Mouse (Mus musculus): ENCODE data around the gene Wnt4. TPM values are rescaled to one million over a fixed set of nuclear protein-coding genes. Genes with fewer than 3 reads are reported as not detected.

Wnt4 gene
- polyA plus RNA-seq, 2 experiments, result 16.0 TPM

- ATAC-seq (ENCODE audit: low FRiP score, low read depth) (no peak), DNase-seq (ENCODE audit: low spot score) (no peak)
- Histone ChIP-seq H3K4me3 (replicated peaks; ENCODE audit: low read length) (no peak overlapping the region), H3K9ac (ENCODE audit: low read depth, low read length, severe bottlenecking) (no peak overlapping the region), H3K27me3 (ENCODE audit: control insufficient read depth, insufficient read depth, low read length) (no peaks in the 10 kb centered on the region; the same call in 1 of the 2 replicates), H3K9me3 (ENCODE audit: control insufficient read depth, low read length) (no peaks in the 10 kb centered on the region), H3K4me2 (replicated peaks; ENCODE audit: low read depth, low read length, severe bottlenecking) (no peak overlapping the region), H3K36me3 (ENCODE audit: control insufficient read depth, insufficient read depth, low read length) (no peaks in the 10 kb centered on the region), H3K4me1 (ENCODE audit: control insufficient read depth, insufficient read depth, low read length) (no peaks in the 10 kb centered on the region), H3K27ac (replicated peaks; ENCODE audit: low read depth, low read length) (no peak overlapping the region)
- TF ChIP-seq POLR2A (IDR thresholded peaks at IDR 0.05; ENCODE audit: borderline replicate concordance, extremely low read depth, insufficient read depth, insufficient read length), result no peak
- WGBS, result 87% methylated on average over 6 of the region's 6 CpGs
These were observed 12.4 kb downstream of the Wnt4 start for GRCm38 (mm10) chr4:137289701-137290100.

GRCm38 (mm10) chr4:137290250-137290649, 13.0 kb downstream of the Wnt4 start:
- no peak for TF ChIP-seq POLR2A (IDR thresholded peaks at IDR 0.05; ENCODE audit: borderline replicate concordance, extremely low read depth, insufficient read depth, insufficient read length)
- ATAC-seq (ENCODE audit: low FRiP score, low read depth) (no peak), DNase-seq (ENCODE audit: low spot score) (no peak)
- no peak overlapping the region for H3K9ac ChIP-seq (ENCODE audit: low read depth, low read length, severe bottlenecking)
- no peak overlapping the region for H3K4me3 ChIP-seq (replicated peaks; ENCODE audit: low read length)
- H3K4me1 ChIP-seq (ENCODE audit: control insufficient read depth, insufficient read depth, low read length), result no peaks in the 10 kb centered on the region
- no peaks in the 10 kb centered on the region for H3K36me3 ChIP-seq (ENCODE audit: control insufficient read depth, insufficient read depth, low read length)
- no peak overlapping the region for H3K4me2 ChIP-seq (replicated peaks; ENCODE audit: low read depth, low read length, severe bottlenecking)
- no peaks in the 10 kb centered on the region for H3K9me3 ChIP-seq (ENCODE audit: control insufficient read depth, low read length)
- H3K27me3 ChIP-seq (ENCODE audit: control insufficient read depth, insufficient read depth, low read length), result no peaks in the 10 kb centered on the region
- WGBS, result 81% methylated on average over 3 of the region's 3 CpGs
- no peak overlapping the region for H3K27ac ChIP-seq (replicated peaks; ENCODE audit: low read depth, low read length)

GRCm38 (mm10) chr4:137292625-137293024, 15.3 kb downstream of the Wnt4 start:
- no peak overlapping the region for H3K4me2 ChIP-seq (replicated peaks; ENCODE audit: low read depth, low read length, severe bottlenecking)
- WGBS, result 87% methylated on average over 7 of the region's 7 CpGs
- no peaks in the 10 kb centered on the region for H3K9me3 ChIP-seq (ENCODE audit: control insufficient read depth, low read length)
- no peaks in the 10 kb centered on the region for H3K36me3 ChIP-seq (ENCODE audit: control insufficient read depth, insufficient read depth, low read length)
- no peak for TF ChIP-seq POLR2A (IDR thresholded peaks at IDR 0.05; ENCODE audit: borderline replicate concordance, extremely low read depth, insufficient read depth, insufficient read length)
- no peaks in the 10 kb centered on the region for H3K27me3 ChIP-seq (ENCODE audit: control insufficient read depth, insufficient read depth, low read length)
- DNase-seq (ENCODE audit: low spot score) (no peak), ATAC-seq (ENCODE audit: low FRiP score, low read depth) (no peak)
- H3K4me1 ChIP-seq (ENCODE audit: control insufficient read depth, insufficient read depth, low read length), result no peaks in the 10 kb centered on the region
- H3K4me3 ChIP-seq (replicated peaks; ENCODE audit: low read length), result no peak overlapping the region
- no peak overlapping the region for H3K27ac ChIP-seq (replicated peaks; ENCODE audit: low read depth, low read length)
- H3K9ac ChIP-seq (ENCODE audit: low read depth, low read length, severe bottlenecking), result no peak overlapping the region

GRCm38 (mm10) chr4:137294032-137294431, 16.7 kb downstream of the Wnt4 start:
- DNase-seq (ENCODE audit: low spot score), result no peak
- Histone ChIP-seq H3K36me3 (ENCODE audit: control insufficient read depth, insufficient read depth, low read length) (peaks cover 6% of the 10 kb centered on the region; the same call in 1 of the 2 replicates), H3K27me3 (ENCODE audit: control insufficient read depth, insufficient read depth, low read length) (no peaks in the 10 kb centered on the region), H3K9me3 (ENCODE audit: control insufficient read depth, low read length) (no peaks in the 10 kb centered on the region), H3K4me1 (ENCODE audit: control insufficient read depth, insufficient read depth, low read length) (no peaks in the 10 kb centered on the region), H3K9ac (ENCODE audit: low read depth, low read length, severe bottlenecking) (no peak overlapping the region), H3K4me3 (replicated peaks; ENCODE audit: low read length) (no peak overlapping the region), H3K27ac (replicated peaks; ENCODE audit: low read depth, low read length) (no peak overlapping the region), H3K4me2 (replicated peaks; ENCODE audit: low read depth, low read length, severe bottlenecking) (no peak overlapping the region)
- WGBS, result 80% methylated on average over 7 of the region's 7 CpGs
- no peak for ATAC-seq (ENCODE audit: low FRiP score, low read depth)
- TF ChIP-seq POLR2A (IDR thresholded peaks at IDR 0.05; ENCODE audit: borderline replicate concordance, extremely low read depth, insufficient read depth, insufficient read length), result no peak

GRCm38 (mm10) chr4:137294474-137294873, 17.2 kb downstream of the Wnt4 start:
- 69% methylated on average over 5 of the region's 5 CpGs for WGBS
- no peak overlapping the region for H3K9ac ChIP-seq (ENCODE audit: low read depth, low read length, severe bottlenecking)
- no peak overlapping the region for H3K4me3 ChIP-seq (replicated peaks; ENCODE audit: low read length)
- no peak for DNase-seq (ENCODE audit: low spot score)
- TF ChIP-seq POLR2A (IDR thresholded peaks at IDR 0.05; ENCODE audit: borderline replicate concordance, extremely low read depth, insufficient read depth, insufficient read length), result no peak
- no peaks in the 10 kb centered on the region for H3K4me1 ChIP-seq (ENCODE audit: control insufficient read depth, insufficient read depth, low read length)
- no peak for ATAC-seq (ENCODE audit: low FRiP score, low read depth)
- no peak overlapping the region for H3K4me2 ChIP-seq (replicated peaks; ENCODE audit: low read depth, low read length, severe bottlenecking)
- no peaks in the 10 kb centered on the region for H3K27me3 ChIP-seq (ENCODE audit: control insufficient read depth, insufficient read depth, low read length)
- H3K27ac ChIP-seq (replicated peaks; ENCODE audit: low read depth, low read length), result no peak overlapping the region
- no peaks in the 10 kb centered on the region for H3K9me3 ChIP-seq (ENCODE audit: control insufficient read depth, low read length)
- peaks cover 6% of the 10 kb centered on the region; the same call in 1 of the 2 replicates for H3K36me3 ChIP-seq (ENCODE audit: control insufficient read depth, insufficient read depth, low read length)

GRCm38 (mm10) chr4:137294951-137295350, 17.7 kb downstream of the Wnt4 start:
- Histone ChIP-seq H3K27ac (replicated peaks; ENCODE audit: low read depth, low read length) (no peak overlapping the region), H3K9me3 (ENCODE audit: control insufficient read depth, low read length) (no peaks in the 10 kb centered on the region), H3K9ac (ENCODE audit: low read depth, low read length, severe bottlenecking) (peak overlapping the region; percentile 12; the same call in 1 of the 2 replicates), H3K4me1 (ENCODE audit: control insufficient read depth, insufficient read depth, low read length) (no peaks in the 10 kb centered on the region), H3K4me3 (replicated peaks; ENCODE audit: low read length) (no peak overlapping the region), H3K27me3 (ENCODE audit: control insufficient read depth, insufficient read depth, low read length) (no peaks in the 10 kb centered on the region), H3K4me2 (replicated peaks; ENCODE audit: low read depth, low read length, severe bottlenecking) (no peak overlapping the region), H3K36me3 (ENCODE audit: control insufficient read depth, insufficient read depth, low read length) (peaks cover 6% of the 10 kb centered on the region; the same call in 1 of the 2 replicates)
- DNase-seq (ENCODE audit: low spot score) (no peak), ATAC-seq (ENCODE audit: low FRiP score, low read depth) (no peak)
- 87% methylated on average over 8 of the region's 8 CpGs for WGBS
- TF ChIP-seq POLR2A (IDR thresholded peaks at IDR 0.05; ENCODE audit: borderline replicate concordance, extremely low read depth, insufficient read depth, insufficient read length), result no peak

All from limb, embryonic 14.5 days (tissue).